Mouse (Mus musculus): ENCODE data around the gene Spag16.

GRCm38 (mm10) chr1:70621805-70622204 lies 795.0 kb downstream of the Spag16 start:
- TF ChIP-seq CTCF (IDR thresholded peaks at IDR 0.05; ENCODE audit: extremely low read depth, insufficient read depth, low read length), result no peak
- no peak for TF ChIP-seq POLR2A (IDR thresholded peaks at IDR 0.05; ENCODE audit: extremely low read depth, insufficient read depth, low read length)
